23 mouse cellular contexts compared by ENCODE assay signal in genomic region chr3:89108146-89108545, GRCm38 (mm10). TPM values are rescaled to one million over a fixed set of nuclear protein-coding genes. Genes with fewer than 3 reads are reported as not detected.
A peak's percentile ranks its signal among the peaks of the same experiment; 100 is the strongest.
DNase-seq lines count a peak whose midpoint lies in the region; TF ChIP-seq lines count a peak whose summit lies in the region.
"Had no signal": no experiment of that assay in that cellular context is flagged by ENCODE, and none has a peak within 500 bp of the region (broad histone marks: within the 10 kb centered on the region; RNA-seq: fewer than 3 reads in every experiment).

No protein-coding gene starts in this region.

- peaks cover 15 to 18% of the 10 kb centered on the region in 2 experiments for H3K4me1 ChIP-seq in MEL (ENCODE audit: control insufficient read depth in 1 of 2, insufficient read depth in 2 of 2, low read length in 2 of 2)
- H3K4me1 ChIP-seq: embryonic facial prominence, embryonic 12.5 days; forebrain, embryonic 13.5 days; forebrain, embryonic 15.5 days had no signal

- H3K4me3 ChIP-seq in MEL (ENCODE audit: control insufficient read depth in 1 of 2, insufficient read depth in 1 of 2, low read depth in 2 of 2, low read length in 2 of 2): no peak overlapping the region
- H3K4me3 ChIP-seq: embryonic facial prominence, embryonic 10.5 days; embryonic facial prominence, embryonic 12.5 days; forebrain, embryonic 13.5 days; forebrain, embryonic 15.5 days had no signal

- H3K79me2 ChIP-seq in MEL (ENCODE audit: control insufficient read depth, insufficient read depth, low read length, poor library complexity): no peaks in the 10 kb centered on the region

- H3K36me3 ChIP-seq in MEL (ENCODE audit: control insufficient read depth in 1 of 2, insufficient read depth in 2 of 2, low read length in 2 of 2): peaks cover 0 to 20% of the 10 kb centered on the region in 2 experiments; a peak in 2 of 4 replicates
- H3K36me3 ChIP-seq: embryonic facial prominence, embryonic 10.5 days; embryonic facial prominence, embryonic 12.5 days; forebrain, embryonic 15.5 days had no signal

- peak; percentile 57 for DNase-seq in adrenal gland, postnatal 10 days
- no peak for DNase-seq in adrenal gland, adult 18-20 months (ENCODE audit: low spot score in 2 of 2)
- DNase-seq in adrenal gland, postnatal 36 days: peak; percentile 40 to 42
- DNase-seq in adrenal gland, adult 8-10 months: no peak
- no peak for DNase-seq in MEL (ENCODE audit: low read depth, low spot score)
- no peak for DNase-seq in heart, adult 8-10 months (ENCODE audit: low spot score)
- DNase-seq: cerebellum, adult 11-12 months; cerebellum, adult 2 months; cerebellum, adult 9-10 months; cerebellum, postnatal 10 days; cerebellum, postnatal 25 days; forebrain, postnatal 0 days had no signal

- H3K27me3 ChIP-seq in MEL (ENCODE audit: control insufficient read depth in 1 of 2, insufficient read depth in 2 of 2, low read length in 2 of 2): no peaks in the 10 kb centered on the region
- H3K27me3 ChIP-seq: embryonic facial prominence, embryonic 12.5 days; forebrain, embryonic 13.5 days; forebrain, embryonic 15.5 days; Patski had no signal

- no peak for TF ChIP-seq CTCF in MEL (IDR thresholded peaks at IDR 0.05 in 2 of 3, conservative IDR thresholded peaks at IDR 0.05 in 1 of 3; ENCODE audit: control insufficient read depth in 1 of 3, insufficient read depth in 1 of 3, low read depth in 2 of 3, low read length in 3 of 3, poor library complexity in 1 of 3, severe bottlenecking in 1 of 3)

- no peak for TF ChIP-seq RAD21 in MEL (IDR thresholded peaks at IDR 0.05; ENCODE audit: low read depth, low read length)

- H3K9ac ChIP-seq in MEL (ENCODE audit: control insufficient read depth, low read depth, low read length, poor library complexity, severe bottlenecking): peak overlapping the region; percentile 51
- H3K9ac ChIP-seq: embryonic facial prominence, embryonic 12.5 days; forebrain, embryonic 13.5 days; forebrain, embryonic 15.5 days; forebrain, postnatal 0 days had no signal

- no peaks in the 10 kb centered on the region for H3K9me3 ChIP-seq in MEL (replicated peaks; ENCODE audit: insufficient read depth, low read length)
- H3K9me3 ChIP-seq: embryonic facial prominence, embryonic 10.5 days; embryonic facial prominence, embryonic 12.5 days; forebrain, embryonic 13.5 days; forebrain, embryonic 15.5 days had no signal

- no peak for TF ChIP-seq EP300 in MEL (IDR thresholded peaks at IDR 0.05; ENCODE audit: low read depth in 1 of 2, low read length in 2 of 2)

- TF ChIP-seq POLR2A in MEL (IDR thresholded peaks at IDR 0.05; ENCODE audit: control insufficient read depth in 1 of 2, insufficient read depth in 1 of 2, low read depth in 1 of 2, low read length in 2 of 2, poor library complexity in 1 of 2): no peak

- H3K27ac ChIP-seq in MEL (ENCODE audit: control insufficient read depth, low read depth, low read length): peak overlapping the region; percentile 80; the same call in 1 of the 2 replicates
- H3K27ac ChIP-seq: embryonic facial prominence, embryonic 10.5 days; embryonic facial prominence, embryonic 12.5 days; forebrain, embryonic 13.5 days; forebrain, embryonic 15.5 days had no signal

TF ChIP-seq in MEL, 35 proteins besides CTCF, POLR2A, EP300 and RAD21:
- TF ChIP-seq RCOR1 (IDR thresholded peaks at IDR 0.05; ENCODE audit: low read depth, low read length) (no peak), GATA1 (IDR thresholded peaks at IDR 0.05; ENCODE audit: low read depth, low read length) (no peak), GABPA (IDR thresholded peaks at IDR 0.05; ENCODE audit: low read depth, low read length) (no peak), MEF2A (IDR thresholded peaks at IDR 0.05; ENCODE audit: extremely low read depth, insufficient replicate concordance, low read depth, low read length, poor library complexity, severe bottlenecking) (no peak), POLR2AphosphoS5 (IDR thresholded peaks at IDR 0.05; ENCODE audit: borderline replicate concordance, low read depth, low read length) (no peak), KAT2A (conservative IDR thresholded peaks at IDR 0.05; ENCODE audit: low read depth, low read length) (no peak), BHLHE40 (IDR thresholded peaks at IDR 0.05; ENCODE audit: borderline replicate concordance, low read depth, low read length) (no peak), ZNF384 (IDR thresholded peaks at IDR 0.05; ENCODE audit: low read depth, low read length) (no peak), TCF12 (IDR thresholded peaks at IDR 0.05; ENCODE audit: low read depth, low read length) (no peak), MAFK (IDR thresholded peaks at IDR 0.05; ENCODE audit: borderline replicate concordance, low read depth, low read length) (no peak)

RNA-seq across cellular contexts. Expression of gene Fdps, which starts 6.4 kb away (rescaled TPM):
- total RNA-seq in adrenal gland, postnatal 10 days (2021): 10 to 100 TPM; 56.9 to 70.2 TPM
- total RNA-seq in adrenal gland, adult 18-20 months (2021): 100 to 1,000 TPM; 213 to 346 TPM
- 100 to 1,000 TPM; 353 to 497 TPM for total RNA-seq in adrenal gland, postnatal 36 days (2021)
- total RNA-seq in adrenal gland, adult 8-10 months (2022): 100 to 1,000 TPM; 152 to 387 (median 263) TPM
- 239 and 267 TPM in 2 replicates for total RNA-seq in MEL (2012; rRNA removed)
- 100 to 1,000 TPM in 1 of 2 experiments, not detected in 1; 226 TPM for polyA plus RNA-seq in MEL (2012; ENCODE audit: insufficient read depth in 1 of 2, insufficient read length in 2 of 2, low read depth in 1 of 2, low replicate concordance in 2 of 2, missing spikeins in 1 of 2)
- total RNA-seq in heart, adult 8-10 months (2022): 10 to 100 TPM; 20.8 to 23.2 (median 22.3) TPM

RNA-seq across cellular contexts. Expression of gene Gm43738, which starts 7.2 kb away (rescaled TPM):
- not detected for total RNA-seq in adrenal gland, postnatal 10 days (2021)
- not detected for total RNA-seq in adrenal gland, adult 18-20 months (2021)
- under 1 TPM in 1 of 2 experiments, not detected in 1; 0.17 TPM for total RNA-seq in adrenal gland, postnatal 36 days (2021)
- total RNA-seq in adrenal gland, adult 8-10 months (2022): not detected
- total RNA-seq in MEL (2012; rRNA removed): not detected in 2 replicates
- polyA plus RNA-seq in MEL (2012; ENCODE audit: insufficient read depth in 1 of 2, insufficient read length in 2 of 2, low read depth in 1 of 2, low replicate concordance in 2 of 2, missing spikeins in 1 of 2): not detected
- total RNA-seq in heart, adult 8-10 months (2022): not detected
- total RNA-seq: ES-E14; forebrain, postnatal 0 days had no signal
- polyA plus RNA-seq: cerebellum, adult 2 months; cortical plate, adult 2 months; embryonic facial prominence, embryonic 12.5 days; embryonic facial prominence, embryonic 14.5 days; forebrain, embryonic 11.5 days; forebrain, embryonic 13.5 days; forebrain, embryonic 15.5 days; forebrain, postnatal 0 days had no signal

RNA-seq across cellular contexts. Expression of gene Rusc1, which starts 15.0 kb away (rescaled TPM):
- total RNA-seq in adrenal gland, postnatal 10 days (2021): 10 to 100 TPM; 19.2 to 23.2 TPM
- 10 to 100 TPM; 34.5 to 35.7 TPM for total RNA-seq in adrenal gland, adult 18-20 months (2021)
- 10 to 100 TPM; 26.9 to 30.8 TPM for total RNA-seq in adrenal gland, postnatal 36 days (2021)
- 10 to 100 TPM; 33.8 to 46.8 (median 41.1) TPM for total RNA-seq in adrenal gland, adult 8-10 months (2022)
- 32.2 and 40.8 TPM in 2 replicates for total RNA-seq in MEL (2012; rRNA removed)
- 10 to 100 TPM in 1 of 2 experiments, not detected in 1; 58.9 TPM for polyA plus RNA-seq in MEL (2012; ENCODE audit: insufficient read depth in 1 of 2, insufficient read length in 2 of 2, low read depth in 1 of 2, low replicate concordance in 2 of 2, missing spikeins in 1 of 2)
- total RNA-seq in heart, adult 8-10 months (2022): 10 to 100 TPM; 24.4 to 29.1 (median 28.5) TPM

RNA-seq across cellular contexts. Expression of gene Pklr, which starts 27.8 kb away (rescaled TPM):
- 10 to 100 TPM; 15.2 to 41.1 TPM for total RNA-seq in adrenal gland, postnatal 10 days (2021)
- not detected for total RNA-seq in adrenal gland, adult 18-20 months (2021)
- not detected for total RNA-seq in adrenal gland, postnatal 36 days (2021)
- under 1 TPM in 2 of 4 experiments, not detected in 2; 0.10 to 0.11 TPM for total RNA-seq in adrenal gland, adult 8-10 months (2022)
- total RNA-seq in MEL (2012; rRNA removed): 41.1 and 53.2 TPM in 2 replicates
- polyA plus RNA-seq in MEL (2012; ENCODE audit: insufficient read depth in 1 of 2, insufficient read length in 2 of 2, low read depth in 1 of 2, low replicate concordance in 2 of 2, missing spikeins in 1 of 2): 100 to 1,000 TPM; 133 to 185 TPM
- not detected for total RNA-seq in heart, adult 8-10 months (2022)
- polyA plus RNA-seq: activated CD4-positive, CD25-positive, alpha-beta regulatory T cell, adult 4 months; C2C12; embryonic facial prominence, embryonic 14.5 days had no signal

RNA-seq across cellular contexts. Expression of gene Hcn3, which starts 51.9 kb away (rescaled TPM):
- 1 to 10 TPM; 2.2 to 5.7 TPM for total RNA-seq in adrenal gland, postnatal 10 days (2021)
- 1 to 10 TPM; 2.6 to 7.7 TPM for total RNA-seq in adrenal gland, adult 18-20 months (2021)
- 1 to 10 TPM; 1.9 to 9.7 TPM for total RNA-seq in adrenal gland, postnatal 36 days (2021)
- total RNA-seq in adrenal gland, adult 8-10 months (2022): 10 to 100 TPM in 2 of 4 experiments, 1 to 10 TPM in 2; 6.8 to 22.2 (median 10.1) TPM
- total RNA-seq in MEL (2012; rRNA removed): 4.0 TPM in 2 replicates
- polyA plus RNA-seq in MEL (2012; ENCODE audit: insufficient read depth in 1 of 2, insufficient read length in 2 of 2, low read depth in 1 of 2, low replicate concordance in 2 of 2, missing spikeins in 1 of 2): 1 to 10 TPM in 1 of 2 experiments, not detected in 1; 7.4 TPM
- under 1 TPM in 3 of 4 experiments, not detected in 1; 0.12 to 0.75 (median 0.72) TPM for total RNA-seq in heart, adult 8-10 months (2022)

Comparison
In these comparisons a context has a peak if more than half of its experiments do, and no peak if none do; other contexts are left out.
1. DNase-seq: peak in adrenal gland, postnatal 10 days (single experiment) and adrenal gland, postnatal 36 days (2 of 2); none in adrenal gland, adult 18-20 months (0 of 2), adrenal gland, adult 8-10 months (single experiment), MEL (single experiment) and heart, adult 8-10 months (single experiment).